Mouse (Mus musculus) kidney, postnatal 36 days (tissue): Measurements from ENCODE around the gene Pgp.

Source experiments
- DNase-seq, 2 experiments: peaks; one replicate each; pipeline ENCODE4 v3.0.0; 2021 to 2022; ENCODE audit warnings: mixed read lengths in 2 of 2

Pgp gene

GRCm38 (mm10) chr17:24462932-24463331 lies 7.3 kb upstream of the Pgp start:
- no peak for DNase-seq

DNA sequence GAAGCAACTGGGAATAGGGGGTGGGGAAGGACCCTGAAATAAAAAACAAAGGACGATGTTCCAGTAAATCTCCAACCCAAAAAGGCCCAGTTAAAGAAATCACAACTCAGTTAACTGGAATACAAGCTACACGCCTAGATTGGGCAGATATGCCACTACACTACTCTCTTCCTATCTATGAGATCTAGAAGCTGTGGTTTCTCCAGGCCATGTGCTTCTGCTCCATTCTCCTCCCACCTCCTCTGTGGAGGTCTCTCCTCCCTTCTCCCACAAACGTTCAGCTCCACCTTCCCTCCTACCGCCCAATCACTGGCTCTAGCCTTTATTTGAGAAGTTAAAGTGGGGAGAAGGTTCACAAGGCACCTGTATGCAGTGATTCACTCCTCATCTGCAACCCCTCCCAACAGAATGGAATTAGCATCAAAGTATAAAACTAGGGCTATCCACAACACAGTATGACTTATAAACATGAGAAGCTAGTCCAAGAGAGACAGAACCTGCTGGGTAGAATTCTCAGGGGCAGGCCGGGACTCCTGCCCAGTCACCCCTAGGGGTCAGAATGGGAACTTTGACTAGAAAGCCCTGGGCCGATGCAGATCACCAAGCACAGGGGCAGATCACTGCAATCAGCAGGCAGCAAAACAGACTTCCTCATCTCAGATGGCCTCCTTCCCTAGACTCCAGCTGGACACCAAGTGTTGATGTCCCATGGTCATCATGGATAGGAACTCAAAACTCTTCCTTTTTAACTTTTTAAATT lies 6.6 kb upstream of the Pgp start:
- DNase-seq, result peak; percentile 65

- DNase-seq, result no peak
These were observed 1.5 kb upstream of the Pgp start for GRCm38 (mm10) chr17:24468636-24469246.

- no peak for DNase-seq
These were observed 769 bp upstream of the Pgp start for GRCm38 (mm10) chr17:24469336-24469909.

- DNase-seq, result peak in 1 of 2 experiments; percentile 50
These were observed 722 bp downstream of the Pgp start for GRCm38 (mm10) chr17:24470701-24471527.

DNA sequence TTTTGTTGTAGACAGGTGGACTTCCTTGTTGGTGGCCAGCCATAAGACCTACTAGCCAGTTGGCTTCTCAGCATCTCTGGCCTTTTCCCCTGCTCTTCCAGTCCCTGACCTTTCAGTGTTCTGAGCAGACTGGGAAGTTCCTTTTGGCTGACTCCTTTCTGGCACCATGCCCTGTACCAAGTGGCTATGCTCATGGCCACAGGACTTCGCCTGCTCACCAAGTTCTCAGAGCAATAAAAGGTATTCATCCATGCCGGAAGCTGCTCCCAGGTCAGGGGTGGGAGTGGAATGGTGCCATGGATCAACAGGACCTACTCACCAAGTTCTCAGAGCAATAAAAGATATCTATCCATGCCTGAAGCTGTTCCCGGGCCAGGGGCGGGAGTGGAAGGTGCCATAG lies 2.3 kb downstream of the Pgp start:
- peak; percentile 92 to 95 for DNase-seq

GRCm38 (mm10) chr17:24473612-24474275 lies 3.6 kb downstream of the Pgp start, which contains the start of gene Bricd5:
Bricd5 (plus strand) TSS chr17:24473884.
- no peak for DNase-seq

- no peak for DNase-seq
These were observed 4.4 kb downstream of the Pgp start for GRCm38 (mm10) chr17:24474557-24474956.

- DNase-seq, result no peak
These were observed 5.4 kb downstream of the Pgp start for GRCm38 (mm10) chr17:24475586-24475985.

DNA sequence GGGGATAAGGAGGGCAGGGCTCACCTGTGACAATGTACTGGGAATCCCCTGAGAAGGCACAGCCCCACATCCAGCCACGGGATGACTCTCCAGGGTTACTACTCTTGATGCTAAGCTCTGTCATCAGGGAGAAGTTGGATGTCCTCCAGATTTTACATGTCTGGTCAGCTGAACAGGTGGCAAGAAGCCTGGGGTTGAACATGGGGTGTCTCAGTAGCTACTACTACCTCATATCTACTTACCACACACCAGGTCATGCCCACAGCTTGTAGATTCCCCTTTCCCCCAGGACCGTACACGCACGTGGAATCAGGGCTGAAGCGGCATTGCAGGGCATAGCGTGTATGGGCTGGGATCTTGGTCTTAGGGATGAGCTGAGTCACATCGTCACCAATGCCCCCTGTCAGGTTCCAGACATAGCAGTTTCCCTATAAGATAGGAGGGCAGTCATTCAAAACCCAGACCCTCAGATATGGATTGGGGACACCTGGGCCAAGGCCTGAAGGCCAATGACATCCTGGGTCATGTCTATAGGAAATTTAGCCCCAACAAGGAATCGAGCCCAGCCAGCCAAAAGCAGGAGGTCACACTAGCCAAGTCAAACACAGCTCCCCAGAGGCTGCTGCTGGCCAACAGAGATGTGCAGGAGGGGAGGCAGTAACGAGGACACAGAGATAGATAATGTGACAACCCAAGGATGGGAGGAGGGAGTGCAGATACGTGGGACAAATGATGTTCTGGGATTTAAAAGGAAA lies 6.0 kb downstream of the Pgp start:
- no peak for DNase-seq

GRCm38 (mm10) chr17:24477053-24477984 lies 7.1 kb downstream of the Pgp start:
- no peak for DNase-seq

GRCm38 (mm10) chr17:24477985-24478600 lies 7.9 kb downstream of the Pgp start:
- peak in 1 of 2 experiments; percentile 44 for DNase-seq

DNA sequence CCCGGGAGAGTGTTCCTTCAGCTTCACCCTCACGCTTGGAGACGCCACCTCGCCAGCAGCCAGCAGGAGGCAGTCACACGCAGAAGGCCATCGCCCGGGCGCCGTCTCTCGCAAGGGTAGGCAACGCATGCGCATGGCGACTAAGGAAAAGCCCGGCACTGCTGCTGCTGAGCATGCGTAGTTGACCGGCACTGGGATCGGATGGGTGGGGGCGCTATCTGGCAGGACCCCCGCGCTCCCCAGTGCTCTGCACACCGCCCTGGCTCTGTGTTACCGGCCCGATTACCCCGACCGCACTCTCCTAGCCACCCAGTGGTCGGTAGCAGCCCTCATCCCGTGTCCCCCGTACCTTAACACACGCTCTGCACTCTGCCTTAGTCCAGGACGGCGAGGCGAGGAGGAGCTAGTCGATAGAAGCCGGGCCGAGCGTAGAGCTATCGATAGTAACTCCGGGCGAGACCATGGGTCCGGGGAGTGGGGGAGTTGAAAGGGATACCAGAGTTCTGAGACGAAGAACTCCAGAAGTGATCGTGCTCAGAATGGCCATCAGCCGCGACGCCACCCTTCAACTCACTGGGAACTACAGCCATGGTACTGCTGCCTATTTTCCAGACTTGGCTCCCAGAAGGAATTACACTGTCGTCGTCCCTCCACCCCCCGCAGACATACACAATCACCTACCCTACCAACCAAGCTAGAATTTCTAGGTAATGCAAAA lies 8.6 kb downstream of the Pgp start, which contains the start of gene Mlst8:
Gene Mlst8, minus strand, starts transcription at position 416 of the 718 bp plus-strand sequence.
- DNase-seq, result peak; percentile 96 to 99

GRCm38 (mm10) chr17:24479431-24479830 lies 9.2 kb downstream of the Pgp start:
- DNase-seq, result no peak

GRCm38 (mm10) chr17:24480201-24480826 lies 10.1 kb downstream of the Pgp start:
- peak in 1 of 2 experiments; percentile 30 for DNase-seq

DNA sequence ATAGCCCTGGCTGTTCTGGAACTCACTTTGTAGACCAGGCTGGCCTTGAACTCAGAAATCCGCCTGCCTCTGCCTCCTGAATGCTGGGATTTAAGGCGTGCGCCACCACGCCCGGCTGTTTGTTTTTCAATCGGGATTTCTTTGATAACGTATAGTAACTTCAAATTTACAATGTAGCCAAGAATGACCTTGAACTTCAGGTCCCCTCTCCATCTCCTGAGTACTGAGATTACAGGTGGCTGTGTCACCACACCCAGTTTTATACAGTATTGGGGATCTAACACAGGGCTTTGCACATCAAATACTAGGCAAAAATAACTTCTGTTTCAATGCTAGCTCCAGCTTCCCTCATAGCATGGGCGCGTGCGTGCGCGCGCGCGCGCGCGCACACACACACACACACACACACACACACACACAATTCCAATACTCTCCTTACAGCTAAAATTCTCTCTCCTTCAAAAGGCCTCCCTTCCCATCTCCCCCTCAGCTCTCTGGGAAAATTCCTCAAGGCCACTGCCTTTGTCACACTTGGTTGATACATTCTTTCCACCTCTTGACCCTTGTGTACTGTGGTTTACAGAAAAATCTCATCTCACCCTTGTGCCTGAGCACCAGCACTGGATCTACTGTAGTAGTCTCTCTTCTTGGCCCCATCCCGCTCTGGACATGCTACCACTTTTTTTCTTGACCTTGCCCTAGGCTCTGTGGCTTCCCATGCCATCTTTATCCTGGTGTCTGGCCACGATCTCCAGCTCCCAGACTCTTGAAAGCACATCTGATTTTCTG lies 11.0 kb downstream of the Pgp start:
- no peak for DNase-seq

DNA sequence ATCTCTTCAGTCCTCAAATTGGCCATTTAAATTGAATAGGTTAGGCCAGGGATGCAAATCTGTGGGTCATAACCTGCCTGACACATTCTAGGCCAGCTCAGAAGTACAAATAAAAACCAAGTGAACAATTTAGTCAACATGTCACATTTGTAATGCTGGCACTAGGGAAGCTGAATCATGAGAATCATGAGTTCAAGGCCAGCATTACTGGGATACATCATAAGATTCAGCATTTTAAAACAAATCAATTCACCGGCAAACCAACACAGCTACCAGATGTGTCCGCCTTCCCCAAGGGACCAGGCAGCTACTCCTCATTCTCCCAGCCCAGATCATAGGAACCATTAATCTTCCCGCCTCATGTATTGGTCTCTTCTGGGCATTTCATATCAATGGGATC lies 13.3 kb downstream of the Pgp start:
- no peak for DNase-seq
